Mouse (Mus musculus): ENCODE data around the gene Map1b. TPM values are rescaled to one million over a fixed set of nuclear protein-coding genes. Genes with fewer than 3 reads are reported as not detected.

Map1b gene
- total RNA-seq, 2 experiments from 2014 or later, result 630 to 695 TPM

GRCm38 (mm10) chr13:99483433-99483832 lies 32.9 kb downstream of the Map1b start:
- H3K4me3 ChIP-seq, result no peak overlapping the region
- intact Hi-C loops (cut with DNase I), result no loop called here
- TF ChIP-seq CTCF (IDR thresholded peaks at IDR 0.05), result no peak
- no peak for DNase-seq (ENCODE audit: extremely low spot score in 1 of 2, low spot score in 2 of 2)
- no peak overlapping the region for H3K27ac ChIP-seq

GRCm38 (mm10) chr13:99475488-99475887 lies 40.9 kb downstream of the Map1b start:
- H3K4me3 ChIP-seq, result no peak overlapping the region
- no peak overlapping the region for H3K27ac ChIP-seq
- no peak for DNase-seq (ENCODE audit: extremely low spot score in 1 of 2, low spot score in 2 of 2)
- intact Hi-C loops (cut with DNase I), result no loop called here
- no peak for TF ChIP-seq CTCF (IDR thresholded peaks at IDR 0.05)

DNA sequence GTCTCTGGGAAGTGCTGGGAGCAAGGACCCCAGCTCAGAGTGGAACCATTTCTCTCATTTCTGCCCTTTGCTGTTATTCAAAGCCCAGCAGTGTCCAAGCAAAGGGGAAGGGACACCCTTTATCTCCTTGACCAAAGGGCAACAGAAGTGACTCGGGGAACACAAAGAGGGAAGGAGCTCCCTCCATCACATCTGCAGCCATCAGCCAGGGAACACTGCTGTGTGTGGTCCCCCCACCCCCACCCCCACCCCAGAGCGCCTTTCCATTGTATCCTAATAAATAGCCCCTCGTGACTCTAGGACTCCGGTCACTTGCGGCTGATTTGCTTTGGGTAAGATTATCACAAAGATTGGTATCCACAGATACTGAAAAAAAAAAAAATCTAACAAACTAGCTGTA lies 41.3 kb downstream of the Map1b start:
- Histone ChIP-seq H3K27ac (no peak overlapping the region), H3K4me3 (no peak overlapping the region)
- TF ChIP-seq CTCF (IDR thresholded peaks at IDR 0.05), result no peak
- intact Hi-C loops (cut with DNase I), result no loop called here
- DNase-seq (ENCODE audit: extremely low spot score in 1 of 2, low spot score in 2 of 2), result no peak

DNA sequence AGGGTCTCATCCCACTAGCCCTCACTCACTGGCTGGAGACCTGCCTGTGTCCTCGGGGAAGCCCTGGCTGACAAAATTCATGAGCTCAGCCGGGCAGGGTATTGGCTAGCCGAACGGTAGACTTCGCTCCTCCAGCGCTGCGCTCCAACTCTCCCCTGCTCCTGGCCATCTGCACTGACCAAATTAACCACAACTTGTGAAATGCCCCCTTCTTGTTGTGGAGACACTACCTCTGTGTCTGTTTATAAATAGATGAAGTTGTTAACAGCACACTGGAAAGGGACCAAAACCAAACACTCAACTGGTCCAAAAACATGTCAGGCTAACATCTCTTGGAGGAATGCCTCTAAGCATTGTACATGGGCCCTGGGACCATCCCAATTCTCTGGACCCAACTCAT lies 42.2 kb downstream of the Map1b start:
- Histone ChIP-seq H3K27ac (no peak overlapping the region), H3K4me3 (no peak overlapping the region)
- intact Hi-C loops (cut with DNase I), result no loop called here
- DNase-seq (ENCODE audit: extremely low spot score in 1 of 2, low spot score in 2 of 2), result no peak
- TF ChIP-seq CTCF (IDR thresholded peaks at IDR 0.05), result no peak

DNA sequence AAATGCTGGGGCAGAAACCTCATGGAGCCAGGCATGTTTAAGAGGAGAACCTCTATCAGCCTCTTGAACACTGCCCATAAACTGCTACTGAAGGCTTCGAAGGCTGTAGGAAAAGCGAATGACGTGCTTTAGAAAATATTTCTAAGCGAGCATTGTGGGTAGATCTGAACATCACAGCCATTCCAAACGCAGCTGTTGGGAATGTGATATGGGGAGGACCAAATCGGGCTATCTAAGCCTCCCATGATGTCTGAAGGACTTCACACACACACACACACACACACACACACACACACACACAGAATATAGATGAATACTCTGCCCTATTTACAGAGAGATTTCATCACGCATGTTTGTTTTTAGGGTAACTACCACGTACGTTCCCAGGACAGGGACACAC lies 44.3 kb downstream of the Map1b start:
- TF ChIP-seq CTCF (IDR thresholded peaks at IDR 0.05), result no peak
- DNase-seq (ENCODE audit: extremely low spot score in 1 of 2, low spot score in 2 of 2), result no peak
- intact Hi-C loops (cut with DNase I), result no loop called here
- H3K27ac ChIP-seq, result no peak overlapping the region
- H3K4me3 ChIP-seq, result no peak overlapping the region

DNA sequence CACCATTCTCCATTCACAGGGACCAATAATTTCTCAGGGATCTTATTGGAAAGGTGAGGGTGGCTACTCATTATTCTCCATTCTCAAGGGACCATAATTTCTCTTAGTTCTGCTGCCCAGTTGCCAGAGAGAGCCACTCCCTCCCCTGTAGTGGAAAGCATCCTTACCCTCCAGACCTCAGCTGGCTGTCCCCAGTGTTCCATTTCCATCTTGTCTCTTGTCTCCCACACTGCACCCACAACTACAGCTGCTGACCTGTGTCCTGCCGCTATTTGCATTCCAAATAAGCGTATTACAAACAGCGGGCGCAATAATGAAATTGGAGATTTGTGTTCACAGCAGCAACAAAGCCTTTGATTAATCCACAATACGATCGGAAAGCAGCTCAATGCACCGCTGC lies 46.3 kb downstream of the Map1b start:
- H3K4me3 ChIP-seq, result no peak overlapping the region
- no peak for DNase-seq (ENCODE audit: extremely low spot score in 1 of 2, low spot score in 2 of 2)
- TF ChIP-seq CTCF (IDR thresholded peaks at IDR 0.05), result no peak
- H3K27ac ChIP-seq, result no peak overlapping the region
- intact Hi-C loops (cut with DNase I), result no loop called here

GRCm38 (mm10) chr13:99468267-99468666 lies 48.1 kb downstream of the Map1b start:
- DNase-seq (ENCODE audit: extremely low spot score in 1 of 2, low spot score in 2 of 2), result no peak
- no peak for TF ChIP-seq CTCF (IDR thresholded peaks at IDR 0.05)
- intact Hi-C loops (cut with DNase I), result no loop called here
- H3K4me3 ChIP-seq, result no peak overlapping the region
- no peak overlapping the region for H3K27ac ChIP-seq

GRCm38 (mm10) chr13:99466811-99467315 lies 49.5 kb downstream of the Map1b start:
- Histone ChIP-seq H3K4me3 (no peak overlapping the region), H3K27ac (no peak overlapping the region)
- no peak for TF ChIP-seq CTCF (IDR thresholded peaks at IDR 0.05)
- intact Hi-C loops (cut with DNase I), result no loop called here
- DNase-seq (ENCODE audit: extremely low spot score in 1 of 2, low spot score in 2 of 2), result no peak

DNA sequence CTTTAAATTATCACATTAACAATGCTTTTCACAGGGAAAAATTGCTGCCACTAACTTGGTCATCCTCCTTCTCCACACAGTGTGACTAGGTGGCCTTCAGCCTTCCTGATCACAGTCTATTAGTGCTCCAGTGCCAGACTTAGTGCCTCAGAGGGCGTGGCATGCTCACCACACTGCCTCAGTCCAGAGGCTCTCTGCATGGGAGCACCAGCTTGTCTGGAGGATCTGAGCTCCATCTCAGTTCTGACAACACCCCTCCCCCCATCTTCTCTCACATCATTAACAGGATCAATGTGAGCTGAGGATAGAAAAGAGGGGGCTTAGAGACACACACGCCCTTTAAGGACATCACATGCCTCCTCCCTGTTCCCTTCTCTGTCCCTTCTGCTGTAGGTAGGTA lies 50.3 kb downstream of the Map1b start:
- intact Hi-C loops (cut with DNase I), result no loop called here
- H3K4me3 ChIP-seq, result no peak overlapping the region
- no peak for TF ChIP-seq CTCF (IDR thresholded peaks at IDR 0.05)
- H3K27ac ChIP-seq, result no peak overlapping the region
- no peak for DNase-seq (ENCODE audit: extremely low spot score in 1 of 2, low spot score in 2 of 2)

DNA sequence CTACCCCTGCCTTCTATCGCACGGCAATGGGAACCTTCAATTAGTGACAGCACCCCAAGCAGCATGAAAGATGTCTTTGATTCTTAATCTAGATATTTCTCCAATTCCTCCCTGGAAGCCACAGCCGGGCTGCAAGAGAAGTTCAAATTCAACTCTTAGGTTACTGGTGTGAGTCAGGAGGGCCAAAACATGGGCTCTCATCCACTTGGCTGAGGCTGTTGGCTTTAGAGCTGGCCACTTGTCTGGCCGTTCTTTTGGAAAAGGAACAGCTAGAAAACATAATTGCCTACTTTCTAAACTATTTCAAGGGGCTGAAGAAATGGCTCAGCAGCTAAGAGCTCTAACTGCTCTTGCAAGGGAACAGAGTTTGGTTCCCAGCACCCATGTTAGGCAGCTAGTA lies 51.8 kb downstream of the Map1b start:
- Histone ChIP-seq H3K4me3 (no peak overlapping the region), H3K27ac (no peak overlapping the region)
- no peak for DNase-seq (ENCODE audit: extremely low spot score in 1 of 2, low spot score in 2 of 2)
- TF ChIP-seq CTCF (IDR thresholded peaks at IDR 0.05), result no peak
- intact Hi-C loops (cut with DNase I), result no loop called here

- TF ChIP-seq CTCF (IDR thresholded peaks at IDR 0.05), result no peak
- no peak overlapping the region for H3K27ac ChIP-seq
- intact Hi-C loops (cut with DNase I), result no loop called here
- DNase-seq (ENCODE audit: extremely low spot score in 1 of 2, low spot score in 2 of 2), result no peak
- no peak overlapping the region for H3K4me3 ChIP-seq
Observed at GRCm38 (mm10) chr13:99461886-99462285, 54.5 kb downstream of the Map1b start.

GRCm38 (mm10) chr13:99459612-99460011 lies 56.7 kb downstream of the Map1b start:
- DNase-seq (ENCODE audit: extremely low spot score in 1 of 2, low spot score in 2 of 2), result no peak
- Histone ChIP-seq H3K27ac (no peak overlapping the region), H3K4me3 (no peak overlapping the region)
- intact Hi-C loops (cut with DNase I), result no loop called here
- TF ChIP-seq CTCF (IDR thresholded peaks at IDR 0.05), result no peak

- no peak overlapping the region for H3K4me3 ChIP-seq
- intact Hi-C loops (cut with DNase I), result no loop called here
- TF ChIP-seq CTCF (IDR thresholded peaks at IDR 0.05), result no peak
- no peak for DNase-seq (ENCODE audit: extremely low spot score in 1 of 2, low spot score in 2 of 2)
- no peak overlapping the region for H3K27ac ChIP-seq
Observed at GRCm38 (mm10) chr13:99458658-99459386, 57.5 kb downstream of the Map1b start.
